10 mouse cellular contexts compared by ENCODE assay signal in genomic region chr10:99393523-99393922, GRCm38 (mm10).
DNase-seq lines count a peak whose midpoint lies in the region; ATAC-seq and TF ChIP-seq lines count a peak whose summit lies in the region.
"Had no signal": no experiment of that assay in that cellular context is flagged by ENCODE, and none has a peak within 500 bp of the region (broad histone marks: within the 10 kb centered on the region; RNA-seq: fewer than 3 reads in every experiment).

No protein-coding gene starts in this region.

- H3K27me3 ChIP-seq in heart, embryonic 10.5 days (ENCODE audit: insufficient read depth, poor library complexity, severe bottlenecking) = no peaks in the 10 kb centered on the region
- H3K27me3 ChIP-seq in heart, embryonic 16.5 days (ENCODE audit: control insufficient read depth, insufficient read depth, low read length) = no peaks in the 10 kb centered on the region
- H3K27me3 ChIP-seq in limb, embryonic 14.5 days (ENCODE audit: control insufficient read depth, insufficient read depth, low read length) = no peaks in the 10 kb centered on the region
- H3K27me3 ChIP-seq in liver, embryonic 12.5 days (replicated peaks) = no peaks in the 10 kb centered on the region

- intact Hi-C loops in heart, postnatal 36 days (cut with DNase I) = loop anchor here (5.0 kb wide), 1 partner anchor 61 kb away; no protein-coding TSS in a partner anchor

- peak overlapping the region; percentile 1 for H3K4me2 ChIP-seq in heart, embryonic 16.5 days (ENCODE audit: low read depth, low read length)
- no peak overlapping the region for H3K4me2 ChIP-seq in limb, embryonic 14.5 days (replicated peaks; ENCODE audit: low read depth, low read length, severe bottlenecking)
- H3K4me2 ChIP-seq in liver, embryonic 12.5 days = no peak overlapping the region
- H3K4me2 ChIP-seq: limb, embryonic 15.5 days had no signal

- no peak for TF ChIP-seq POLR2A in limb, embryonic 14.5 days (IDR thresholded peaks at IDR 0.05; ENCODE audit: borderline replicate concordance, extremely low read depth, insufficient read depth, insufficient read length)

- no peaks in the 10 kb centered on the region for H3K36me3 ChIP-seq in heart, embryonic 10.5 days
- no peaks in the 10 kb centered on the region for H3K36me3 ChIP-seq in heart, embryonic 16.5 days (ENCODE audit: control insufficient read depth, insufficient read depth)
- no peaks in the 10 kb centered on the region for H3K36me3 ChIP-seq in limb, embryonic 14.5 days (ENCODE audit: control insufficient read depth, insufficient read depth, low read length)
- H3K36me3 ChIP-seq in liver, embryonic 12.5 days = no peaks in the 10 kb centered on the region
- H3K36me3 ChIP-seq: limb, embryonic 15.5 days had no signal

- H3K9ac ChIP-seq in heart, embryonic 16.5 days (ENCODE audit: low read length) = no peak overlapping the region
- no peak overlapping the region for H3K9ac ChIP-seq in limb, embryonic 14.5 days (ENCODE audit: low read depth, low read length, severe bottlenecking)
- no peak overlapping the region for H3K9ac ChIP-seq in liver, embryonic 12.5 days
- H3K9ac ChIP-seq: limb, embryonic 15.5 days had no signal

- H3K9me3 ChIP-seq in heart, embryonic 10.5 days = no peaks in the 10 kb centered on the region; the same call in 1 of the 2 replicates
- H3K9me3 ChIP-seq in heart, embryonic 16.5 days (replicated peaks; ENCODE audit: control insufficient read depth, low read length) = no peaks in the 10 kb centered on the region; the same call in 1 of the 2 replicates
- H3K9me3 ChIP-seq in limb, embryonic 14.5 days (ENCODE audit: control insufficient read depth, low read length) = no peaks in the 10 kb centered on the region
- H3K9me3 ChIP-seq in liver, embryonic 12.5 days (replicated peaks) = no peaks in the 10 kb centered on the region
- H3K9me3 ChIP-seq: limb, embryonic 15.5 days had no signal

- WGBS in heart, embryonic 10.5 days = 38% methylated on average over 8 of the region's 8 CpGs
- 19% methylated on average over 8 of the region's 8 CpGs for WGBS in heart, embryonic 16.5 days
- 13% methylated on average over 8 of the region's 8 CpGs for WGBS in limb, embryonic 14.5 days
- 28% methylated on average over 8 of the region's 8 CpGs for WGBS in liver, embryonic 12.5 days (ENCODE audit: insufficient replicate concordance)

- ATAC-seq in heart, embryonic 16.5 days (replicated peaks; ENCODE audit: extremely low read depth, insufficient read depth, low FRiP score) = peak; percentile 37; the same call in 1 of the 2 replicates
- ATAC-seq in limb, embryonic 14.5 days (ENCODE audit: low FRiP score, low read depth) = peak; percentile 55; the same call in 1 of the 2 replicates
- ATAC-seq in liver, embryonic 12.5 days = no peak
- ATAC-seq in erythroid progenitor cell, adult 5-6 weeks (replicated peaks; ENCODE audit: low FRiP score, poor library complexity, severe bottlenecking) = no peak

- peak overlapping the region; percentile 62; the same call in 1 of the 2 replicates for H3K27ac ChIP-seq in heart, embryonic 10.5 days
- peak overlapping the region; percentile 6; the same call in 1 of the 2 replicates for H3K27ac ChIP-seq in heart, embryonic 16.5 days (ENCODE audit: low read length)
- no peak overlapping the region for H3K27ac ChIP-seq in limb, embryonic 14.5 days (replicated peaks; ENCODE audit: low read depth, low read length)
- no peak overlapping the region for H3K27ac ChIP-seq in liver, embryonic 12.5 days
- H3K27ac ChIP-seq: limb, embryonic 15.5 days had no signal

- peaks cover 4% of the 10 kb centered on the region; the same call in 1 of the 2 replicates for H3K4me1 ChIP-seq in heart, embryonic 10.5 days
- H3K4me1 ChIP-seq in heart, embryonic 16.5 days (ENCODE audit: control insufficient read depth, insufficient read depth, low read length) = no peaks in the 10 kb centered on the region
- peaks cover 8% of the 10 kb centered on the region; the same call in 1 of the 2 replicates for H3K4me1 ChIP-seq in limb, embryonic 14.5 days (ENCODE audit: control insufficient read depth, insufficient read depth, low read length)
- no peaks in the 10 kb centered on the region for H3K4me1 ChIP-seq in liver, embryonic 12.5 days

- no peak for DNase-seq in heart, embryonic 10.5 days (ENCODE audit: low spot score)
- DNase-seq in heart, postnatal 36 days = no peak
- DNase-seq in CD4-positive, CD25-positive, alpha-beta regulatory T cell, adult 2 months (ENCODE audit: low read depth, low spot score) = peak; percentile 51
- no peak for DNase-seq in limb, embryonic 14.5 days (ENCODE audit: low spot score)
- no peak for DNase-seq in gastrocnemius, postnatal 10 days

- no peak overlapping the region for H3K4me3 ChIP-seq in heart, embryonic 10.5 days
- no peak overlapping the region for H3K4me3 ChIP-seq in heart, embryonic 16.5 days (ENCODE audit: low read length)
- no peak overlapping the region for H3K4me3 ChIP-seq in limb, embryonic 14.5 days (replicated peaks; ENCODE audit: low read length)
- H3K4me3 ChIP-seq in liver, embryonic 12.5 days = no peak overlapping the region
- H3K4me3 ChIP-seq: limb, embryonic 15.5 days; myocyte had no signal

Comparison
In these comparisons a context has a peak if more than half of its experiments do, and no peak if none do; other contexts are left out.
1. H3K27ac ChIP-seq: peak in heart, embryonic 10.5 days (single experiment) and heart, embryonic 16.5 days (single experiment); none in limb, embryonic 14.5 days (single experiment) and liver, embryonic 12.5 days (single experiment).
2. ATAC-seq: peak in heart, embryonic 16.5 days (single experiment) and limb, embryonic 14.5 days (single experiment); none in liver, embryonic 12.5 days (single experiment) and erythroid progenitor cell, adult 5-6 weeks (single experiment).